Mouse (Mus musculus) CH12.LX (cell line): ENCODE measurements around the gene Rac3. TPM values are rescaled to one million over a fixed set of nuclear protein-coding genes. Genes with fewer than 3 reads are reported as not detected.

Experiments
- DNase-seq: peaks from one replicate; pipeline ENCODE4 v3.0.0-alpha.2; 2013; ENCODE audit errors: extremely low read depth
- H3K27ac ChIP-seq: 2 replicates; pipeline ENCODE4 v1.5.1; 2012; ENCODE audit warnings: low read depth, mild to moderate bottlenecking, control low read depth, moderate library complexity; ENCODE audit not compliant: insufficient read depth
- H3K27me3 ChIP-seq: replicated peaks from 2 replicates; pipeline ENCODE3; 2012; ENCODE audit warnings: inconsistent platforms
- H3K36me3 ChIP-seq, 2 experiments: replicated peaks in 1 of 2; 2 replicates each; pipeline versions ENCODE3 to v1.6.1; 2012; ENCODE audit warnings: inconsistent platforms in 1 of 2, low read length in 1 of 2, mild to moderate bottlenecking in 1 of 2, mixed read lengths in 1 of 2, moderate library complexity in 1 of 2; ENCODE audit not compliant: control insufficient read depth in 1 of 2, insufficient read depth in 1 of 2
- H3K4me1 ChIP-seq, 2 experiments: 2 replicates each; pipeline ENCODE4 v1.6.1; 2012; ENCODE audit warnings: inconsistent platforms in 1 of 2, moderate library complexity in 1 of 2; ENCODE audit not compliant: insufficient read depth in 2 of 2, control insufficient read depth in 1 of 2
- H3K4me2 ChIP-seq: 2 replicates; pipeline ENCODE4 v1.6.1; 2012; ENCODE audit warnings: low read depth, mild to moderate bottlenecking, control low read depth; ENCODE audit not compliant: poor library complexity, insufficient read depth, severe bottlenecking
- H3K4me3 ChIP-seq, 3 experiments: fragments of 150-350 bp in 1 of 3; sonication (generic) in 1 of 3; replicated peaks in 1 of 3; 2 replicates each; pipeline versions ENCODE3 to v1.5.1; 2011 to 2012; ENCODE audit warnings: low read depth in 2 of 3, low read length in 2 of 3, mild to moderate bottlenecking in 2 of 3, moderate library complexity in 2 of 3, control low read depth in 1 of 3, improper control_type of control experiment in 1 of 3, inconsistent platforms in 1 of 3, mixed read lengths in 1 of 3; ENCODE audit not compliant: poor library complexity in 1 of 3
- H3K79me2 ChIP-seq: replicated peaks from 2 replicates; pipeline ENCODE4 v1.6.1; 2012; ENCODE audit warnings: mild to moderate bottlenecking, moderate library complexity; ENCODE audit not compliant: control insufficient read depth, poor library complexity, insufficient read depth, severe bottlenecking; ENCODE audit errors: extremely low read depth
- H3K9ac ChIP-seq: 2 replicates; pipeline ENCODE4 v1.6.1; 2012; ENCODE audit warnings: low read depth, mild to moderate bottlenecking, control low read depth, moderate library complexity; ENCODE audit not compliant: insufficient read depth
- H3K9me3 ChIP-seq: replicated peaks from 2 replicates; pipeline ENCODE3; 2012; ENCODE audit warnings: low read length, inconsistent platforms, mixed read lengths
- CTCF ChIP-seq, 2 experiments: IDR thresholded peaks in 1 of 2; conservative IDR thresholded peaks in 1 of 2; 2 replicates each; pipeline ENCODE4 v1.5.1; 2011 to 2012; ENCODE audit warnings: low read depth in 2 of 2, low read length in 2 of 2, improper control_type of control experiment in 1 of 2, inconsistent platforms in 1 of 2, mild to moderate bottlenecking in 1 of 2, moderate library complexity in 1 of 2
- E2F4 ChIP-seq: IDR thresholded peaks from 2 replicates; pipeline ENCODE4 v1.6.1; 2011; ENCODE audit warnings: low read depth, low read length, improper control_type of control experiment; ENCODE audit not compliant: insufficient replicate concordance
- ELF1 ChIP-seq: IDR thresholded peaks from 2 replicates; pipeline ENCODE4 v1.6.1; 2014; ENCODE audit warnings: low read depth, mild to moderate bottlenecking, inconsistent platforms, low read length, improper control_type of control experiment
- EP300 ChIP-seq: IDR thresholded peaks from 2 replicates; pipeline ENCODE4 v1.6.1; 2011; ENCODE audit warnings: low read length, improper control_type of control experiment
- ETS1 ChIP-seq: conservative IDR thresholded peaks from 2 replicates; pipeline ENCODE4 v1.6.1; 2012; ENCODE audit warnings: low read depth, mild to moderate bottlenecking, inconsistent platforms, low read length, improper control_type of control experiment, moderate library complexity
- HCFC1 ChIP-seq: IDR thresholded peaks from 2 replicates; pipeline ENCODE4 v1.6.1; 2012; ENCODE audit warnings: low read depth, mild to moderate bottlenecking, inconsistent platforms, low read length, improper control_type of control experiment
- IRF4 ChIP-seq: IDR thresholded peaks from 2 replicates; pipeline ENCODE4 v1.6.1; 2014; ENCODE audit warnings: low read depth, mild to moderate bottlenecking, inconsistent platforms, low read length, improper control_type of control experiment
- JUND ChIP-seq: conservative IDR thresholded peaks from 2 replicates; pipeline ENCODE4 v1.6.1; 2011; ENCODE audit warnings: low read depth, low read length, improper control_type of control experiment
- MAX ChIP-seq: IDR thresholded peaks from 2 replicates; pipeline ENCODE4 v1.6.1; 2011; ENCODE audit warnings: low read length, improper control_type of control experiment
- MAZ ChIP-seq: IDR thresholded peaks from 2 replicates; pipeline ENCODE4 v1.6.1; 2012; ENCODE audit warnings: low read depth, mild to moderate bottlenecking, inconsistent platforms, low read length, improper control_type of control experiment, moderate library complexity
- MXI1 ChIP-seq: IDR thresholded peaks from 2 replicates; pipeline ENCODE4 v1.6.1; 2011; ENCODE audit warnings: mild to moderate bottlenecking, low read depth, low read length, improper control_type of control experiment
- MYC ChIP-seq: IDR thresholded peaks from 2 replicates; pipeline ENCODE4 v1.6.1; 2011; ENCODE audit warnings: low read depth, mild to moderate bottlenecking, improper control_type of control experiment, low read length
- NELFE ChIP-seq: IDR thresholded peaks from 2 replicates; pipeline ENCODE4 v1.6.1; 2011; ENCODE audit warnings: low read depth, low read length, improper control_type of control experiment
- NRF1 ChIP-seq: IDR thresholded peaks from 2 replicates; pipeline ENCODE4 v1.6.1; 2014; ENCODE audit warnings: low read depth, mild to moderate bottlenecking, inconsistent platforms, low read length, improper control_type of control experiment, moderate library complexity
- PAX5 ChIP-seq: IDR thresholded peaks from 2 replicates; pipeline ENCODE4 v1.6.1; 2012; ENCODE audit warnings: low read length, inconsistent platforms, mixed read lengths
- POLR2AphosphoS2 ChIP-seq: IDR thresholded peaks from 2 replicates; pipeline ENCODE4 v1.6.1; 2011; ENCODE audit warnings: low read depth, low read length, improper control_type of control experiment
- RAD21 ChIP-seq: IDR thresholded peaks from 2 replicates; pipeline ENCODE4 v1.6.1; 2011; ENCODE audit warnings: low read depth, mild to moderate bottlenecking, low read length, improper control_type of control experiment, moderate library complexity
- SIN3A ChIP-seq: IDR thresholded peaks from 2 replicates; pipeline ENCODE4 v1.6.1; 2012; ENCODE audit warnings: low read length, improper control_type of control experiment, inconsistent platforms
- SMC3 ChIP-seq: IDR thresholded peaks from 2 replicates; pipeline ENCODE4 v1.6.1; 2011; ENCODE audit warnings: low read depth, low read length, improper control_type of control experiment
- USF2 ChIP-seq: conservative IDR thresholded peaks from 2 replicates; pipeline ENCODE4 v1.6.1; 2011; ENCODE audit warnings: low read depth, low read length, improper control_type of control experiment
- ZMIZ1 ChIP-seq: IDR thresholded peaks from 2 replicates; pipeline ENCODE4 v1.6.1; 2012; ENCODE audit warnings: low read depth, mild to moderate bottlenecking, inconsistent platforms, low read length, improper control_type of control experiment
- dilution Hi-C: fragments of 300-500 bp; cut with MboI; formaldehyde crosslinking; loops from 2 replicates; pipeline ENCODE4 v1.14.3; 2020; ENCODE audit warnings: low sequenced_read_pairs; ENCODE audit not compliant: extremely low pct_unique_long_range_greater_than_20kb, extremely low pct_ligation_motif_present
- in situ Hi-C: fragments of 300-500 bp; cut with MboI; formaldehyde crosslinking; loops from 3 replicates; pipeline ENCODE4 v1.14.3; 2019; ENCODE audit warnings: low sequenced_read_pairs, low pct_ligation_motif_present, low pct_unique_long_range_greater_than_20kb, mixed read lengths
- polyA plus RNA-seq: library from polyadenylated mRNA; unstranded; fragments of >175 nt; gene quantifications from 2 replicates; pipeline ENCODE4 v1.2.1, GENCODE M21; 2012; ENCODE audit warnings: low read depth; ENCODE audit not compliant: insufficient read length
- total RNA-seq, 2 experiments: library from RNA; depleted of rRNA; stranded (reverse); fragments of 300-350 nt in 1 of 2; fragments of >200 nt in 1 of 2; gene quantifications; 2 replicates each; pipeline ENCODE4 v1.2.3; 2012 to 2014

Gene Rac3
- total and polyA plus RNA-seq, 3 experiments: 3.4 to 8.9 (median 5.5) TPM

GRCm38 (mm10) chr11:120697741-120698140 is 23.5 kb upstream of the Rac3 start:
- H3K27me3 ChIP-seq: no peaks in the 10 kb centered on the region
- 0 out of 4 replicates have a peak, but pooled peaks cover 2 to 5% of the 10 kb centered on the region in 2 experiments for H3K4me1 ChIP-seq
- peaks cover 56 to 95% of the 10 kb centered on the region in 2 experiments for H3K36me3 ChIP-seq
- no peak overlapping the region for H3K4me3 ChIP-seq
- H3K9ac ChIP-seq: no peak overlapping the region
- no peak overlapping the region for H3K27ac ChIP-seq
- no peak for DNase-seq
- H3K79me2 ChIP-seq: no peaks in the 10 kb centered on the region
- H3K9me3 ChIP-seq: peaks cover 8% of the 10 kb centered on the region
- TF ChIP-seq ETS1 (no peak), IRF4 (no peak), NELFE (no peak), PAX5 (no peak), MAX (no peak)
- dilution Hi-C loops (no loop called here), in situ Hi-C loops (no loop called here)
- no peak overlapping the region for H3K4me2 ChIP-seq

DNA sequence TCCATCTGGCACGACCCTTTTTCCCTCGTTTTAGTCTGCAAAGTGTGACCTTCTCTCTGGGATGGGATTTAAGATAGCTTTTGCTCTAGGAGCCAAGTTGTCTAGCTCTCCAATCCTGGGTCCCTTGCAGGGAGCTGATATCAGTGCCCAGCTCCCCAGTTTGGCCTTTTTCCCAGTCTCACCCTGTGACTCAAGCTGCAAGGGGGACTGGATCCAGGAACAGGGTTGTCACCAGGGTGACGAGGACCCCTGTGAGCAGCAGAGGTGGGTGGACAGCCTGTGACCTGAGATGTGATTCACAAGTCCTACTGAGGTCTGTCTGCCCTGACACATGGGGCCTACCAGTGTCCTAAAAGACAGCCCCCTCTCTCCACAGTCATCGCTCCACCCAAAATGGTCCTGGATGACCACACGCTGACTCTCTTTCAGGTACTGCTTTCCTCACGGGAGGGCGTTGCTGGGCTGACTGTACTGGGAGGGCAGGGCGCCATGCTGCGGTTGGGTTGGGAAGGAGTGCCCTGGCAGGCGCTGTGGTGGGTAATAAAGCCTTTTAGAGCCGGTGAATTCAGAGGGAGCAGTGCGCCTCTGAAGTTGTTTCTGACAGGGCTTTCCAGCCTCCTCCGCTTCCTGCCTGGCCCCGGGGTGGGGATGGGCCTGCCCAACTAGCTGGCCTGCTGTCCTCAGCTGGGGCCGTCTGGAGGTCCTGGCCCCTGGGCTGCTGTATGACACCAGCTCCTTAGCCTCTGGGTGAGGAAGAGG is 17.4 kb upstream of the Rac3 start:
- peaks cover 42 to 87% of the 10 kb centered on the region in 2 experiments for H3K36me3 ChIP-seq
- in situ Hi-C loops: no loop called here

DNA sequence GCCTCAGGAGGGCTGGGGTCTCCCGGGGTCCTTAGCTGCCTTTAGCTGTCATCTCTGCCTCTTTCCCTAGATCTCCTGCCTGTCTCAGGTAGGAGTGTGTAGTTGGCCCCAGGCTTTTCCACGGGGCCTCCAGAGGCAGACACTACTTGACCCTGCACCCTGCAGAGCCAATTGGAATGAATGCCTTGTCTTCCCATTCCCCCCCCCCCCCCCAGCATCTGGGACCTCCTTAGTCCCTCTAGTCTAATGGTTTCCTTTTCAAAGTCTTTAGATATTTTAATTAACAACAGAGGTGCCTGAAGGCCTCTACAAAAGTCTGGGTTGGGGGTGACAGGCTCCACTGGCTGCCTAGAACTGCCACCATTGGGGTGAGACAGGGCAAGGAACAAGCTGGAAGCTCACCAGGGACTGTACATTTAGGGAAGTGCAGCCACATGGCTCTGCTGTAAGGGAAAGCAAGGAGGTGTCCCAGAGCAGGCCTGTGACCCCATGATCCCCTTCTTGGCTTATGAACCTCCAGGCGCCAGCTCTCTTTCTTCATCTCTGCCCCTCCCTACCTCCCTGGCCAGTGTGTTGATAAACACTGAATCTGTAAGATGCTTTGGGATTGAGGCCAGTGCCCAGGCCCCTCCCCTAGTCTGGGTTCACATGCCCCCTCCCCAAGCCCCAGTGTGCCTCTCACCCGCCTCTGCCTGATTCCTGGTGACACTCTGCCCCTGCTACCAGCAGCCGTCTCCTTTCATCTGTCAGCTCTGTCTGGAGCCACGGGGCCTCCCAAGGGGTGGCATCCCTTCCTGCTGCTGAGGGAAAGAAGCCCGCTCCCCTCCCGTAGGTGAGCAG is 16.6 kb upstream of the Rac3 start:
- TF ChIP-seq EP300 (no peak), HCFC1 (no peak), RAD21 (no peak), NRF1 (no peak), SIN3A (no peak), IRF4 (no peak), USF2 (no peak), MAZ (no peak), SMC3 (no peak), E2F4 (no peak), MXI1 (no peak)
- no peak overlapping the region for H3K4me3 ChIP-seq
- no peaks in the 10 kb centered on the region for H3K27me3 ChIP-seq
- no peak overlapping the region for H3K4me2 ChIP-seq
- no peak overlapping the region for H3K9ac ChIP-seq
- DNase-seq: no peak
- H3K9me3 ChIP-seq: no peaks in the 10 kb centered on the region
- in situ Hi-C loops: no loop called here
- no peak overlapping the region for H3K27ac ChIP-seq
- H3K79me2 ChIP-seq: no peaks in the 10 kb centered on the region
- dilution Hi-C loops: no loop called here
- peaks cover 47 to 87% of the 10 kb centered on the region in 2 experiments for H3K36me3 ChIP-seq
- H3K4me1 ChIP-seq: peaks cover 14 to 36% of the 10 kb centered on the region in 2 experiments

More for the DNA sequence above, 17.4 kb upstream of the Rac3 start:
- H3K79me2 ChIP-seq: no peaks in the 10 kb centered on the region
- no peak overlapping the region for H3K9ac ChIP-seq
- H3K4me2 ChIP-seq: no peak overlapping the region
- H3K27me3 ChIP-seq: no peaks in the 10 kb centered on the region
- TF ChIP-seq HCFC1 (no peak), JUND (no peak), MYC (no peak), USF2 (no peak), NELFE (no peak), PAX5 (no peak), RAD21 (no peak), SIN3A (no peak), CTCF (conservative IDR thresholded peaks at IDR 0.05 in 1 of 2, IDR thresholded peaks at IDR 0.05 in 1 of 2; ENCODE audit: low read depth in 2 of 2, low read length in 2 of 2) (no peak), IRF4 (no peak), ELF1 (no peak), ZMIZ1 (no peak), POLR2AphosphoS2 (no peak), EP300 (no peak)
- no peak overlapping the region for H3K27ac ChIP-seq
- no peak overlapping the region for H3K4me3 ChIP-seq
- H3K9me3 ChIP-seq: no peaks in the 10 kb centered on the region
- dilution Hi-C loops: no loop called here
- peaks cover 14 to 37% of the 10 kb centered on the region in 2 experiments for H3K4me1 ChIP-seq
- DNase-seq: no peak
